Mouse (Mus musculus): ENCODE results near the gene Snx13.

The Snx13 gene

DNA sequence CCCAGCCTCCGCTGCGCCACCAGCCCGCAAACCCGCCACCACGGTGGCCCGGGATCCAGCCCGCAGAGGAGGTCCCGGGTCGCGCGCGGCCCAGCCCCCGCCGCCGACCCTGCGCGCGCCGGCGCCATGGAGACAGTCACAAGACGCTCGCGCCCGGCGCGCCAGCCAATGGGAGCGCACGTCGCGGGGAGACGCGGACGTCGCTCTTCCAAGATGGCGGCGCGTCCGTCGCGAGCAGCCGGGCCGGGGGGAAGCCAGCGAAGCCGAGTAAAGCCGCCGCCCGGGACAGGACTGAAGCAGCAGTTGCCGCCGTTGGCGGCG lies at the start of gene Snx13:
TSS of gene Snx13 (plus strand) at position 188 of the 321 bp plus-strand sequence.
- peak; percentile 82 for DNase-seq (ENCODE audit: low spot score)

DNA sequence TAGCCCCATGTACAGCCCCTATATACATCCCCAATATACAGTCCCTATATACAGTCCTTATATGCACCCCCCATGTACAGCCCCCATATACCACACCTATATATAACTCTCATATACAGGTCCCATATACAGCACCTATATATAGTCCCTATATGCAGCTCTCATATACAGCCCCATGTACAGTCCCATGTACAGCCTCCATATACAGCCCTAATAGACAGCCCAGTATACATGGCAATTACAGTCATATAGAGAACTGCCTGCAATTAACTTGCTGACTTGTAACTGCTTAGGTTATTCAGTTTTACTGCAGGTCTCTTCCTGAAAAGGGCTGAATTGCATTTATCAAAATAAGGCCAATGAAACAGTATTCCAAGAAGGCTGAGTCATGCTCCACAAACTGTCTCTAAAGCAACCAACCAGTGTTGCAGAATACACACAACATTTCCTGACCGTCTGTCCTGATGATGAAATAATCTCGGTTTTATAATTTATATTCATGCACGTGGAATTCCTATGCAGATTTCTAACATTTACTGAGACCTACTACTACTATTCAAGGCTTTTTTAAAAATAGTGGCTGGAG lies 49.3 kb upstream of the Snx13 start:
- no peak for DNase-seq (ENCODE audit: low spot score)

DNA sequence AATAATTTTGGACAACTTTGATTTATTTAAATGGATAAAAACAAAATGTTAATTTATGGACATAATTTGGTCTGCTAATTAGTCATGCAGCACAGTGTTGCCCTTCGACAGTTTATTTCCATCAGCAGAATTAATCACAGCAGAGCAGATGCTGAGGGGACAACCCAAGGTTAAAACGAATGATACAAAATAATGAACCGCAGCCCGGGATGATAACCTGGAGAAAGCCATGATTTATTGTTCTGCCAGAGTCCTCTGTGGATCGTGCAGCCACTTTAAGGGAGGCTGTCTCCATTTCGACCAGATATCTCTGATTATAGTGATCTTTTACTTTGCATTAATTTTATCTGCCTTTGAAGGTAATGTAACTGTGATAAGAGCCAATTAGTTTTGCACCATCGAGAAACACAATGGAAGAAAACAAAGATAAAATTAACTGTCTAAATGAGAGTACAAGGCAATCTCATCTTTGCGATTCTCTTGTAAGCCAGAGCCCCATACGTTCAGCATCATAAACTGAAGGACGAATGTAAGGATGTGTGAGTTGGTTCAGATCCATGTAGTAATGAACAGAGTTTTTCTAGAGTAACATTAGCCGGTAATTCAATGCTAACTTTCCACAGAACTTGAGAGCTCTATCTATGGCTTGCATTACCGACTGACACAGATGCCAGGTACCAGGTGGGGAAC lies 48.1 kb upstream of the Snx13 start:
- no peak for DNase-seq (ENCODE audit: low spot score)

DNA sequence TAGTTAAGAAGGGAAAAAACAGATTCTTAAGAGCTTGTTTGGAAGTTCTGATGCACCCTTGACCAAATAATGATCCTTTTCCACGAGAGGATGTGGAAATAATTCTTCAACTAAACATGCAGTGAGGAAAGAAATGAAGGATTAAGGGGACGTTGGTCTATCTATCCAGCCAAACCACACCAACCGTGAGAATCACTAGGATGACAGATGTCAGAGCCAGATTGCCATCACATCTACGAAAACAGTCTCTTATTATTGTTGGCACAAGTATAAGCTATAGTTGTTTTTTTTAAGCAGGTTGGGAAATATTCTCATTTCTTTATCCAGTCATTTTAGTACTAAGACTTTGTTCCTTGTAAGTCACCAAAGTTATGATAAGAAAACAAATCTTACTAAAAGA lies 46.7 kb upstream of the Snx13 start:
- no peak for DNase-seq (ENCODE audit: low spot score)

DNA sequence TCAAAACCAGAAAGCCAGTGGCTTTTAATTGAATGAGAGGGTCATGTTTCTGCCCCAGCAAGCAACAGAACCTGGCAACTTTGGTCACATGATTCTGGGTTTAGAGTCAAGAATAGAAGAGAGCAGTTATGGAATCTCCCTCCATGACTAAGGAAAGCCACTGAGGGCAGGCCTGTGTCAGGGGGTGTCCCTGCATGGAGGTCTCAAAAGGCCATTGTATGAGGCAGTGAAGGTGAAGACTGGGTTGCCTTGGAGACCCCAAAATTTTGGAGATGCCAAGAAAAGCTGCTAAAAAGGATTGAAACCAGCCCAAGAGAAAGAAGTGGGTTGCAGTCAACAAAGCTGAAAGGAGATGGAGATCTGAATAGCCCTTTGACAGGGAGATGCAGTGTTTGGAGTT lies 41.2 kb upstream of the Snx13 start:
- no peak for DNase-seq (ENCODE audit: low spot score)

DNA sequence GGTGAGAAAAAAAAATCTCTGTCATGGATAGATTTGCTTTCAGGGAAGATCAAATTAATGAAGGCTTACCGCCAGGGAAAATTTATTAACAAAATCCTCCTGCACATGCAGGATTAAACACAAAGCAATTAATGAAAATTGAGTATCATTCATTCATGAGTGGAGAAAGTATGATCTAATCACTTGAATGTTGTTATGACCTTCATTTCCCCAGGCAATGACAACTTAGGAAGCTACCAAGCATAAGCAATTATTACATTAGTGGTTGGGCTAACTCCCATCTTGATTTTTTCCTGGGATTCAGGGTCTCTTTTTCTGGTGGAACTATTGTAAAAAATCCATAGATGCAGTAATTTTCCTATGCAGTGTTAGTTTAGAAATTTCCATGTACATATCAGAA lies 39.1 kb upstream of the Snx13 start:
- DNase-seq (ENCODE audit: low spot score): no peak

DNA sequence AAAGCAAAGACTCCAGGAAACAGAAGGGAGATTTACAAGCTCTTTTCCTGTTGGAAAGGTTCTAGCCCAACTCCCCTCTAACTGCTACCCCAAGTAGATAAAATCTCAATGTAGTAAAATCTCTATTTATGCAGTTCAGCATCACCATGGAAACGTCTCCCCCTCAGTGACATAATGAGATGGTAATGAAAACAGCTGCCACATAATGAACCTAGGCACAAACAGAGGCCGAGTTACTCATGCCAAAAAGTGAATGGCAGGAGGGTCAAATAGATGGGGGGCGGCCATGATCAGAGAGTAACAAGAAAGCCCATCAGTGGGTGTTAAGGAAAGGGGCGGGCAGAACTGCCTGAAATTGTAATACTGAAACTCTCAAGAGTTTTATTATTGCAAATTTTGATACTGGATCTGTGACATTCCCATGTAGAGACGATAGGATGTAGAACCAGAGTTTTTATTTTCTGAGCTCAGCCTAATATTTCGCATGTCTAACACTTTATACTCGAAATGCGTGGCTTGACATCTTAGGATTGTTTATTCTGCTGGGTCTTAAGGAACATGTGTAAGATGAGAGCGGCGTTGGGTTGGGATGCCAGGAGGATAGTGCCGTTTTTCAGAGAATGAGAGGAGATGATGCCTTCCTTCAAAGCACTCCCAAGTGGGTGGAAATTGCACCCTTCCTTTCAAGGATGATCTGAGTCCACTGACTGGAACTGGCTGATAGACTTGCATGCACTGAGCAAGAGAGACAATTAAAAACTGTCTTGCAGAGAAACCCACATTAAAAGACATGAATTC lies 38.4 kb upstream of the Snx13 start:
- no peak for DNase-seq (ENCODE audit: low spot score)

DNA sequence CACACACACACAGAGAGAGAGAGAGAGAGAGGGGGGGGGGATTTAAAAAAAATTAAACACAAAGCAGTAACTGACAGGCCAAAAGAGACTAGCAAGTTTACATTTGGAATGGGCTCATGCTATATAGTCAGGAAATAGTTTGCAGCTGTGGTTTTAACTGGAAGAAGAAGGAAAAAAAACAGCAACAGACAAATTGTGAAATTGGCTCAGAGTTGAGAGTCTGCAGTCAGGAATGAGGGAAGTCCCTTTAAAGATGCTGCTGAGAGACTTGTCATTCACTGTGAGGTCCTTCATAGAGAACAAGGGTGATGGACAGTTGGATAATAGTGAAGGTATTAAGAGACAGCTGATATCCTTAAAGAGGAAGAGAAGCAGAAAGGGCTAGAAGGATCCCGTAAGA lies 35.5 kb upstream of the Snx13 start:
- no peak for DNase-seq (ENCODE audit: low spot score)

DNA sequence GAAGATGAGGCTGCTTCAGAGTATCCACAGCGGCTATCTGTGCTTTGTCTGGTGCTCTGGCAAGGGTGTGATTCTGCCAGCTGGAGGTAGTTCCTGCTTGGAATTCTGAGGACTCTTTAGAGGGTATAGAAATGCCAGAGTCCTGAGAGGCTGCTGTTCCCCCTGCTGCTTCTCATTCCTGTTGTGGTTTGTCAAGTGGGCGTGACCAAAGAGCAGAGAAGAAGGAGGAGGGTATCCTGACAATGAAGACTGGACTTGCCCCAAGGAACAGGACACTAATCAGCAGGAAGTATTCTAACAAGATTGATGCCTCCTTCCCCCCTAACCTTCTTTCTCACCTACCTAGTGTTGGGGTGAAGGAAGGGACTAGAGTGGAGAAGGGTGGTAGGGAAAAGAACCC lies 33.0 kb upstream of the Snx13 start:
- no peak for DNase-seq (ENCODE audit: low spot score)

DNA sequence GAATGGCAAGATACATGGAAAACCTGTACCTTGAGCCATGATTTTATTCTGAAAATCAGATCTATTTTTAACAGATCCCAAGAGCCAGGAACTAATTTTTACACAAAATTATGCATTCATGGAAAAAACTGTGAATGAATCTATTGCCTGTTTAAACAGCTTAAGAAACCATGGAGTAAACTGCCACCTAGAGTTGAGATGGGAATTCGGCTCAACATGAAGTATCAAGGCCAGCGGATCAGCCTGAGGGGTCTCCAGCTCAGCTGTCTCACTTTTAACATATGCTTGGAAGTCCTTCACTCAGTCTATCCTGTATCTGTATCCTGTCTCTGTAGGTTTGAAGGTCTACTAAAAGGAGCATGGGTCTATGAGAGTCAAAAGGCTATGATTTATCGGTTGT lies 30.9 kb upstream of the Snx13 start:
- no peak for DNase-seq (ENCODE audit: low spot score)

DNA sequence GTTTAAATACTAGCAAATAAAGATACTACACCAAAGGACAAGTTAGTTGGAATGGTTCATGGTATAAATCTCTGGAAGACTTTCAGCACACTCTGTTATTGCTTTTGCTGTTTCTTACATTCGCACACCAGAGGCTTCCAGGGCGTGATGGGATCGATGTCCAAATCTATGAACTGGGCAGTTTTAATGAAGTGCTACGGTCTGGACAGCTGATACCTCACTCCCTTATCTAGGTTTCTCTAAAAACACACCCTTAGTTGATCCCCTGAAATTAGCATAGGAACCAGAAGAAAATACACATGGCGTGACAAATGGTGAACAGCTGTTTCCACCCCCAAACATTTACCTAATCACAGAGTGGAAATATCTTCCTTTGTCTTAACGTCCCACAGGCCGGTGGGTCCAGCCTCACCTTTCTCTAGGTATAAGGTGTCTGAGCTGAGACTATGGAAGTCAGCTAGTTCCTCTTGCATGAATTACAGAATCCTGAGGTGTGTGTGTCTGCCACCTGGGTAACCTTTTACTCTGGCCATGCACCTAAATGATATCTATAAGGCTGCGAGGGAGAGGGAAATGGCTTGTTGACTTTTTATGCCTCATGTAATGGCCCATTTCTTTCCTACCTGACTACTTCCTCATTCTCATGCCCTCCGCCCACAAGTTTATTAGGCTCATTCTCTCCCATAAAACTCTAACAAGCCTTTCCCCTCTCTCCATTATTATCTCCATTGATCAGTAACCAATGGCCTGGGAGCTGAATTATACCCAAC lies 30.3 kb upstream of the Snx13 start:
- DNase-seq (ENCODE audit: low spot score): no peak

DNA sequence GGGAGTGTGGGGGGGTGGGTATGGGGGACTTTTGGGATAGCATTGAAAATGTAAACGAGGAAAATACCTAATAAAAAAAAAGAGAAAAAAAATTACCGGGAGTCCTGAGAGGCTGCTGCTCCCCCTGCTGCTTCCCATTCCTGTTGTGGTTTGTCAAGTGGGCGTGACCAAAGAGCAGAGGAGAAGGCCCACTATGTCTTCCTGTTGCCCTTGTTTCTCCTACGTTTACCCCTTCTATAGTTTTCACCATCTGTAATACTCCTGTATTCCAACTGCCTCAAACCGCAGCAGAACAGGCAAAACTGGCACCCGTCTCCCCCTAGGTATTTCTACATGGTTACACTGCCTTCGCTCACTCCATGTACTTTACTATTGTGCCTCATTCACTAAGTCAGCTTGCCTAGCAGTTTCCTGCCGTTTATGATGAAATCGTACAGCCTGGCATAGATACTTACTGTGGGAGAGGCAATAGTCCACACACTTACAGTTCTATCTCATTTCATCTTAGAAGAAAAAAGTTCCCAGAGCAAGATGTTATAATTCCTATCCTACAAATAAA lies 28.2 kb upstream of the Snx13 start:
- no peak for DNase-seq (ENCODE audit: low spot score)

DNA sequence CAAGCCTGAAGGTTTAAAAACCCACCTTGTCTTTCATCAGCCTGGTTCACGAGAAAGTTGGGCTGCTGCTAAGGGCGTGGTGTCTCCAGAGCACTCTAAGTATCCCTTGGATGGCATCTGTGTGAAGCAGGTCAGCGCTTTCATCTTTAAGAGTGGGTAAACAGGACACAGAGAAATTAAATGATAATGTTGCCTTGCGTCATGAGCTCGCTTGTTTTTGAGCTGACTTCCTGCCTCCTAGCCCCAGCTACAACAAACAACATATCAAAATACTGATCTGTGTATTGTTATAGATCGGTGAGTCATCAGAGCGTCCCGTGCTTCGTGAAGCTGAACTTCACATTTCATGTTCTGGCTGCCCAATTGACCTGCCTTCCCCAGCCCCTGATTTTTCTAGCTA lies 25.7 kb upstream of the Snx13 start:
- DNase-seq (ENCODE audit: low spot score): no peak

DNA sequence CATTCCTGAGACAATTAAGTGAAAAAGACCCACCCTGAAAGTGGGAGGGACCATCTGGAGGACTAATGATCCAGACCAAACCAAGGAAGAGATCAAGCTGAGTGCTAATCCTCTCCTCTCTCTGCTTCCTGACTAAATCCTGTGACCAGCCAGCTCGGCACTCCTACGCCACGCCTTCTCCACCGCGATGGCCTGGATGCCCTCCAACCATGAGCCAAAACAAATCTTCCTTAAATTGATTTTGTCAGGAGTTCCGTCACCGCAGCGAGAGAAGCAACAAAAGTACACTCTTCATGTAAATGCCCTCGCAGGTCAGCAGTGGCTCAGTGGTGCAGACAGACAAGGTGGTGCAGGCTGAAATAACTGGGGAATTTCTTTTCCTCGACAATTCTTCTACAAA lies 24.9 kb upstream of the Snx13 start:
- DNase-seq (ENCODE audit: low spot score): no peak

DNA sequence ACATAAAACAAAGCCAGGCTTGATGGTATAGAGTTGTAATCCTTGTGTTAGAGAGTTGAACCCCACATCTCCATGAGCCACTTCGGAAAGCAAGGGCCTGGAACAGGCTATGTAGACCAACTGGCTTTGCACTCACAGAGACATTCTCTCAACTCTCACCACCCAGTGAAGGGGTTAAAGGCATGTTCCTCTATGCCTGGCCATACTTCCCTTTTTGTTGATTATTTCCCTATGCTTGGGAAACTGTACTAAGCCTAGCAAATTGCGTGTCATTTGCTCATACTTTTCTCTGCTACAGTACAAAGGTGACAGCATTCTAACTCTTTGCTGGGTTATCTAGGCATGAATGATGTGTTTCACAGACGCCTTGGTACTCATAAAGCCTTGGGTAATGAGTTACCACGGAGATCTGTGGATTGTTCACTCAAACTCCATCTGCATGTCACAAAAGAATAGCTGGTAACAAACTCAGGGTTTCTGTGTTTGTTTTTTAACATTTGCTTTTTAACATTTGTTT lies 21.0 kb upstream of the Snx13 start:
- no peak for DNase-seq (ENCODE audit: low spot score)

DNA sequence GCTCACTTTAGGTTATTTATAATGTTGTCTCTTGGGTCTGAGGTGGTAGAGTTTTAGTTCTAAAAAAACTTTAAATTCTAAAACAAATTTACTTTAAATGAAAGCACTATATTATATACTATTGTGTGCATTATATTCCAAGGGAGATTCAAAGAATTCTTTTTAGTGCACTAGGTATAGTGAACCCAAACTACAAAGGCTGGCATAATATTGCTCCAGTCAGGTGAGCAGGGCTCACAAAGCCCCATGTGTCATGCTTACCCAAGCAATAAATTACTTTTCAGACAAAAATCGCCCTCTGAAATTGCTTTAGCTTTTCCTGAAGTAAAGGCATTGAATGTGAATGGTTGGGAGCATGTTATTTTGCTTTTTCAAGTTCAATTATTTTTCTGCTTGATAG lies 19.5 kb upstream of the Snx13 start:
- no peak for DNase-seq (ENCODE audit: low spot score)

DNA sequence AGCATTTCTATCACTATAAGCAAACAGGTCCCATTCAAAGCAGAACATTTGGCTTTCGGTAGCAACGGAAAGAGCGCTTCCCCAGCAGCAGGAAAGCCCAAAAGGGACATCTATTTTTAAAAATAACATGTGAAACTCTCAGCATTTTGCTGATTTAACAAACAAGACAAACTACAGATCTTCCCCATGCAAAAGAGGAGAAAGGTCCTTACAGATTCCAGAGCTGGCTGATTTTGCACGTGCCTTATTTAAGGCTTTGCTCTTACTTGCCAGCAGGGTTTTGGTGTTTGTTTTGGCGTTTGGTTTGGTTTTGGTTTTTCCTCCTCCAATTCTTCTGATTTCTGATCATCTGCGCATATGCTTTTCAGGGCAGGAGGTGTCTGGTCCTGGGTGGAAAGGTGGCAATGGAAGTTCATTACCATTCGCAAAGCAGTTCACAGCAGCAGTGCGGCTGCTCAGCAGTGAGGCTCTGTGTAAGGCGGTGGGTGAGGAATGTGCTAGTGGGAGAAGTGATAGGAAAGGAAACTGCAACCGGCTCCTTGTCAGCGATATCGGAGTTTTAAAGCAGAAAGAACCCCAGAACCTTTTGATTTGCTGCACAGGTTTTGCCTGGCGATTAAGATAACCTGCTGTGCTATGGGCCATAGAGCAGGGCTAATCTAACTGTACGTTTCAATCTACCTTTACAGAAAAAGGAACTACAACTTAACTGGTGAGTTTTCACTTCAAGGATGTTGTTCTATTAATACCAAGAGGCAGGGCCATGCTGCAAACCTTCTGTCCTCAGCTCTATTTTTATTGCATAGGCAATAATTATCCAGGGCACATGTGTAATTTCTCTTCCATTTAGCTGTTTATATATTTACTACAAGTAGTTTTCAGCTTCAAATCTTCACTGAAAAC lies 8.1 kb upstream of the Snx13 start:
- DNase-seq (ENCODE audit: low spot score): no peak

DNA sequence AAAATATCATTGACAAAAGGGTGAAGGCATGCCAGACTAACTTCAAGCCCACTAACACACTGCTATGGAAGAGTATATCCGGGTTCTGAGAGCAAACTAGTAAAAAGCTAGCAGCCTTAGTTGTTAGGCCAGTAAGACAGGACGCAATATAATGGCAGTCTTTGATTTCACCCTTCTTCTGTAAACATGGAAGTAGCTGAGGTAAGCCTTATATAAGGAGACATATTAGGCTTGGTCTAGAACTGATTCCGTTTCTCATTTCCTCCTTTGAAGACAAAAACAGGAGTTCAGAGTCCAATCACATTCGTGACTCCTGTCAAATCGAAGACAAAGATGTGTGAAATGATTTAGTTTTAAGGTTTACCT lies 7.4 kb upstream of the Snx13 start:
- no peak for DNase-seq (ENCODE audit: low spot score)

DNA sequence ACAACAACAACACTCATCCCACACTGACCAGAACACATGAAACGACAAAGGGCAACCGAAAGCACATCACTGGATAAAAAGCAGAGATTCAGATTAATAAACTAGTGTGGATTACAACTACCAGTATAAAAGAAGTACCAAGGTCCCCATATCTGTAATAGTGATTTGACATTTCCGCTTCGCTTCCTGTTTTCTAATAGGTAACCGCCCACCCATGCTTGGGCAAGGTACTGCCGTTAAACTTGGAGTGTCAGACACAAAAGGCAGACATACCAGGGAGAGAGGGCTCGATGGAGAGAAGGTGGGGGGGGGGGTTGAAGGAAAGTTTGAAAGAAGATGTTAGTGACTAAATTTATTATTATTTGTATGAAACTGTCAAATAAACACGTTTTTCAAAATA lies 5.0 kb upstream of the Snx13 start:
- no peak for DNase-seq (ENCODE audit: low spot score)

DNA sequence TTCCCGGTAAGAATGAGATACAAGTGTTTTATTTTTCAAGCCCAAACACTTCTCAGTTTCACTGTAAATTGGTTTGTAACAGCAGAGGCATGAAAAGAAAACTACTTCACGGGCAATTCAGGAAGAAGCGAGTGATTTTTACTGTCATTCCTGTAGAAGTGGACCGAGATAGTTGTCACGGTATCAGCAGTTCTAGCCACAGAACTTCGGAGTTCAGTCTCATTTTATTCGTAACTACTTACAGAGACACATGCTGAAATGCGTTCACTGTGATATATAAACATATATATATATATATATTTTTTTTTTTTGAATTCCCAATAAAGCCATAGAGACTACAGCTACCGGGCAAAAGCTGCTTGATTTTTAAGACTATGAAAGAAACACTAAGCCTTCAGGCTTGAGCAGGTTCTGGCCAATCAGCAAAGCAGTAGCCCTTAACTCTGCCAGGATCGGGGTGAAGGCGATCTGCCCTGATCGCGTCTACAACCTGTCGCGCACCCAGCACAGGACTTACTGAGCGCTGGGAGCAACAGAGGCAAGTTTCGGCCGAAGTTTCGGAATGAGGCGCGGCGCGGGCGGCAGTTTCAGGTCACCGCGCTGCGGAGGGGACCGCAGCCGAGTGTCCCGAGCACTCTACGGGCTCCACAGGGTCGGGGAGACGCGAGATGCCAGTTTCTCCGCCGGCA lies 532 bp upstream of the Snx13 start:
- no peak for DNase-seq (ENCODE audit: low spot score)

Measured in ovary, adult 18-20 months (tissue).